Mouse (Mus musculus): Measurements from ENCODE around the gene Fbxw5. TPM values are rescaled to one million over a fixed set of nuclear protein-coding genes. Genes with fewer than 3 reads are reported as not detected.

Gene Fbxw5
- 77.5 and 79.3 TPM in 2 replicates for polyA plus RNA-seq (2014; fragmentation: Nextera tagmentation; extraction: Ambion mirVana)

- peaks cover 8% of the 10 kb centered on the region for H3K4me1 ChIP-seq (ENCODE audit: control insufficient read depth, insufficient read depth, low read length)
- under 1% methylated on average over 36 of the region's 44 CpGs for WGBS
These were observed at the start of gene Fbxw5 for GRCm38 (mm10) chr2:25500576-25501405. Fbxw5 (plus strand) TSS chr2:25500750.

GRCm38 (mm10) chr2:25450853-25451647 lies 49.5 kb upstream of the Fbxw5 start:
- Histone ChIP-seq H3K27ac (ENCODE audit: low read length) (no peak overlapping the region), H3K36me3 (ENCODE audit: control insufficient read depth, insufficient read depth, low read length) (no peaks in the 10 kb centered on the region), H3K27me3 (ENCODE audit: control insufficient read depth, insufficient read depth, low read length) (no peaks in the 10 kb centered on the region), H3K4me2 (replicated peaks; ENCODE audit: low read depth, low read length) (no peak overlapping the region), H3K4me3 (ENCODE audit: low read depth, low read length) (no peak overlapping the region), H3K9me3 (ENCODE audit: control insufficient read depth, low read depth, low read length) (no peaks in the 10 kb centered on the region), H3K9ac (replicated peaks; ENCODE audit: low read depth, low read length) (no peak overlapping the region), H3K4me1 (ENCODE audit: control insufficient read depth, insufficient read depth, low read length) (no peaks in the 10 kb centered on the region)
- no peak for ATAC-seq (ENCODE audit: insufficient number of reproducible peaks, insufficient read depth, low FRiP score, low read depth)
- 82% methylated on average over 8 of the region's 8 CpGs for WGBS

More at GRCm38 (mm10) chr2:25500576-25501405, at the start of gene Fbxw5:
- peak within 1 kb of the TSS; percentile 98 for H3K4me2 ChIP-seq (replicated peaks; ENCODE audit: low read depth, low read length)
- H3K27ac ChIP-seq (ENCODE audit: low read length): peak within 1 kb of the TSS; percentile 52; the same call in 1 of the 2 replicates
- no peaks in the 10 kb centered on the region for H3K27me3 ChIP-seq (ENCODE audit: control insufficient read depth, insufficient read depth, low read length)
- peak within 1 kb of the TSS; percentile 80 for H3K9ac ChIP-seq (replicated peaks; ENCODE audit: low read depth, low read length)
- peaks cover 15% of the 10 kb centered on the region for H3K36me3 ChIP-seq (ENCODE audit: control insufficient read depth, insufficient read depth, low read length)
- H3K4me3 ChIP-seq (ENCODE audit: low read depth, low read length): peak within 1 kb of the TSS; percentile 84
- peak; percentile 88 for ATAC-seq (ENCODE audit: insufficient number of reproducible peaks, insufficient read depth, low FRiP score, low read depth)
- no peaks in the 10 kb centered on the region for H3K9me3 ChIP-seq (ENCODE audit: control insufficient read depth, low read depth, low read length)

GRCm38 (mm10) chr2:25452951-25453350 lies 47.6 kb upstream of the Fbxw5 start:
- Histone ChIP-seq H3K4me1 (ENCODE audit: control insufficient read depth, insufficient read depth, low read length) (no peaks in the 10 kb centered on the region), H3K4me3 (ENCODE audit: low read depth, low read length) (no peak overlapping the region), H3K9ac (replicated peaks; ENCODE audit: low read depth, low read length) (no peak overlapping the region), H3K4me2 (replicated peaks; ENCODE audit: low read depth, low read length) (no peak overlapping the region), H3K36me3 (ENCODE audit: control insufficient read depth, insufficient read depth, low read length) (no peaks in the 10 kb centered on the region; the same call in 1 of the 2 replicates), H3K27ac (ENCODE audit: low read length) (no peak overlapping the region), H3K27me3 (ENCODE audit: control insufficient read depth, insufficient read depth, low read length) (no peaks in the 10 kb centered on the region), H3K9me3 (ENCODE audit: control insufficient read depth, low read depth, low read length) (no peaks in the 10 kb centered on the region)
- ATAC-seq (ENCODE audit: insufficient number of reproducible peaks, insufficient read depth, low FRiP score, low read depth): no peak
- 38% methylated on average over 1 of the region's 1 CpGs for WGBS

- no peak for ATAC-seq (ENCODE audit: insufficient number of reproducible peaks, insufficient read depth, low FRiP score, low read depth)
- Histone ChIP-seq H3K36me3 (ENCODE audit: control insufficient read depth, insufficient read depth, low read length) (peaks cover 6% of the 10 kb centered on the region), H3K4me1 (ENCODE audit: control insufficient read depth, insufficient read depth, low read length) (peaks cover 14% of the 10 kb centered on the region), H3K4me3 (ENCODE audit: low read depth, low read length) (no peak within 1 kb of the TSS), H3K4me2 (replicated peaks; ENCODE audit: low read depth, low read length) (no peak within 1 kb of the TSS), H3K27me3 (ENCODE audit: control insufficient read depth, insufficient read depth, low read length) (no peaks in the 10 kb centered on the region), H3K27ac (ENCODE audit: low read length) (no peak within 1 kb of the TSS), H3K9me3 (ENCODE audit: control insufficient read depth, low read depth, low read length) (no peaks in the 10 kb centered on the region), H3K9ac (replicated peaks; ENCODE audit: low read depth, low read length) (no peak within 1 kb of the TSS)
- WGBS: 50% methylated on average over 14 of the region's 14 CpGs
These were observed 44.2 kb upstream of the Fbxw5 start, which contains the start of gene Clic3 for GRCm38 (mm10) chr2:25456205-25456953. Clic3 (plus strand) TSS chr2:25456838.

- no peak overlapping the region for H3K4me2 ChIP-seq (replicated peaks; ENCODE audit: low read depth, low read length)
- 80% methylated on average over 9 of the region's 9 CpGs for WGBS
- H3K4me3 ChIP-seq (ENCODE audit: low read depth, low read length): no peak overlapping the region
- H3K9me3 ChIP-seq (ENCODE audit: control insufficient read depth, low read depth, low read length): no peaks in the 10 kb centered on the region
- H3K27ac ChIP-seq (ENCODE audit: low read length): no peak overlapping the region
- H3K36me3 ChIP-seq (ENCODE audit: control insufficient read depth, insufficient read depth, low read length): peaks cover 6% of the 10 kb centered on the region
- peaks cover 17% of the 10 kb centered on the region for H3K4me1 ChIP-seq (ENCODE audit: control insufficient read depth, insufficient read depth, low read length)
- no peak for ATAC-seq (ENCODE audit: insufficient number of reproducible peaks, insufficient read depth, low FRiP score, low read depth)
- no peaks in the 10 kb centered on the region for H3K27me3 ChIP-seq (ENCODE audit: control insufficient read depth, insufficient read depth, low read length)
- H3K9ac ChIP-seq (replicated peaks; ENCODE audit: low read depth, low read length): no peak overlapping the region
These were observed 43.3 kb upstream of the Fbxw5 start for GRCm38 (mm10) chr2:25457022-25457896.

- no peak overlapping the region for H3K27ac ChIP-seq (ENCODE audit: low read length)
- no peaks in the 10 kb centered on the region for H3K9me3 ChIP-seq (ENCODE audit: control insufficient read depth, low read depth, low read length)
- no peak overlapping the region for H3K4me2 ChIP-seq (replicated peaks; ENCODE audit: low read depth, low read length)
- peaks cover 17% of the 10 kb centered on the region for H3K4me1 ChIP-seq (ENCODE audit: control insufficient read depth, insufficient read depth, low read length)
- H3K9ac ChIP-seq (replicated peaks; ENCODE audit: low read depth, low read length): no peak overlapping the region
- ATAC-seq (ENCODE audit: insufficient number of reproducible peaks, insufficient read depth, low FRiP score, low read depth): peak; percentile 42
- H3K36me3 ChIP-seq (ENCODE audit: control insufficient read depth, insufficient read depth, low read length): peaks cover 6% of the 10 kb centered on the region
- 58% methylated on average over 5 of the region's 5 CpGs for WGBS
- H3K4me3 ChIP-seq (ENCODE audit: low read depth, low read length): no peak overlapping the region
- no peaks in the 10 kb centered on the region for H3K27me3 ChIP-seq (ENCODE audit: control insufficient read depth, insufficient read depth, low read length)
These were observed 41.6 kb upstream of the Fbxw5 start for GRCm38 (mm10) chr2:25458911-25459310.

GRCm38 (mm10) chr2:25460135-25460534 lies 40.4 kb upstream of the Fbxw5 start:
- peak overlapping the region; percentile 55 for H3K4me2 ChIP-seq (replicated peaks; ENCODE audit: low read depth, low read length)
- peak overlapping the region; percentile 75; the same call in 1 of the 2 replicates for H3K27ac ChIP-seq (ENCODE audit: low read length)
- ATAC-seq (ENCODE audit: insufficient number of reproducible peaks, insufficient read depth, low FRiP score, low read depth): no peak
- peak overlapping the region; percentile 47 for H3K4me3 ChIP-seq (ENCODE audit: low read depth, low read length)
- H3K27me3 ChIP-seq (ENCODE audit: control insufficient read depth, insufficient read depth, low read length): no peaks in the 10 kb centered on the region
- H3K36me3 ChIP-seq (ENCODE audit: control insufficient read depth, insufficient read depth, low read length): peaks cover 6% of the 10 kb centered on the region
- WGBS: 28% methylated on average over 5 of the region's 5 CpGs
- H3K4me1 ChIP-seq (ENCODE audit: control insufficient read depth, insufficient read depth, low read length): peaks cover 17% of the 10 kb centered on the region
- peak overlapping the region; percentile 39 for H3K9ac ChIP-seq (replicated peaks; ENCODE audit: low read depth, low read length)
- H3K9me3 ChIP-seq (ENCODE audit: control insufficient read depth, low read depth, low read length): no peaks in the 10 kb centered on the region
